Mouse (Mus musculus) cerebellum, postnatal 10 days (tissue): ENCODE results near the gene Themis.

Source experiments
- DNase-seq, 2 experiments: peaks; one replicate each; pipeline ENCODE4 v3.0.0; 2021; ENCODE audit warnings: mixed read lengths in 2 of 2

The Themis gene

GRCm38 (mm10) chr10:28811928-28812570, 143.9 kb downstream of the Themis start:
- DNase-seq = no peak

GRCm38 (mm10) chr10:28812571-28812936, 144.4 kb downstream of the Themis start:
- no peak for DNase-seq

GRCm38 (mm10) chr10:28816160-28816559, 148.0 kb downstream of the Themis start:
- DNase-seq = no peak

GRCm38 (mm10) chr10:28822320-28822719, 154.2 kb downstream of the Themis start:
- no peak for DNase-seq

GRCm38 (mm10) chr10:28842605-28843004, 174.4 kb downstream of the Themis start:
- DNase-seq = no peak

GRCm38 (mm10) chr10:28843755-28844717, 175.9 kb downstream of the Themis start:
- DNase-seq = peak; percentile 77 to 82

GRCm38 (mm10) chr10:28856154-28856553, 188.0 kb downstream of the Themis start:
- DNase-seq = no peak

- DNase-seq = no peak
Observed at GRCm38 (mm10) chr10:28870580-28871354, 202.6 kb downstream of the Themis start.

- DNase-seq = no peak
Observed at GRCm38 (mm10) chr10:28874605-28875004, 206.4 kb downstream of the Themis start.

- no peak for DNase-seq
Observed at GRCm38 (mm10) chr10:28887643-28888042, 219.5 kb downstream of the Themis start.

- DNase-seq = no peak
Observed at GRCm38 (mm10) chr10:28890886-28891285, 222.7 kb downstream of the Themis start.

- no peak for DNase-seq
Observed at GRCm38 (mm10) chr10:28898351-28898750, 230.2 kb downstream of the Themis start.
